ENCODE assay signal across 15 mouse cellular contexts in genomic region chr11:3462846-3463245, GRCm38 (mm10).
"Had no signal": no experiment of that assay in that cellular context is flagged by ENCODE, and none has a peak within 500 bp of the region (broad histone marks: within the 10 kb centered on the region; RNA-seq: fewer than 3 reads in every experiment).

No protein-coding gene starts in this region.

- H3K9ac ChIP-seq: liver, embryonic 15.5 days; liver, postnatal 0 days; lung, embryonic 14.5 days; neural tube, embryonic 12.5 days; stomach, embryonic 15.5 days had no signal

- H3K9me3 ChIP-seq: liver, embryonic 15.5 days; midbrain, embryonic 10.5 days; neural tube, embryonic 12.5 days; stomach, embryonic 15.5 days had no signal

- H3K27me3 ChIP-seq: liver, embryonic 15.5 days; neural tube, embryonic 12.5 days; stomach, embryonic 15.5 days had no signal

- H3K27ac ChIP-seq: liver, embryonic 15.5 days; midbrain, embryonic 10.5 days; neural tube, embryonic 12.5 days; stomach, embryonic 15.5 days; stomach, postnatal 0 days had no signal

- ATAC-seq: liver, postnatal 0 days; midbrain, embryonic 16.5 days had no signal

- H3K36me3 ChIP-seq: liver, embryonic 15.5 days; midbrain, embryonic 10.5 days; neural tube, embryonic 12.5 days; stomach, embryonic 15.5 days had no signal

- H3K4me1 ChIP-seq: liver, embryonic 15.5 days; midbrain, embryonic 10.5 days; neural tube, embryonic 12.5 days; stomach, embryonic 15.5 days had no signal

- H3K4me3 ChIP-seq: liver, embryonic 15.5 days; midbrain, embryonic 10.5 days; neural tube, embryonic 12.5 days; stomach, embryonic 15.5 days had no signal

- H3K4me2 ChIP-seq: liver, embryonic 15.5 days; lung, embryonic 14.5 days; neural tube, embryonic 12.5 days; stomach, embryonic 15.5 days had no signal

- DNase-seq: liver, postnatal 0 days; lung, embryonic 14.5 days; lung, postnatal 10 days; lung, postnatal 4 days; midbrain, embryonic 14.5 days; right cerebral cortex, postnatal 14 days; thymus, adult 2 months; thymus, postnatal 25 days; thymus, postnatal 4 days had no signal
